Mouse (Mus musculus) lung, adult 2 months (tissue): ENCODE data around the gene Ccdc184.

ENCODE experiments used
- CTCF ChIP-seq: fragments of 200-500 bp; IDR thresholded peaks from 2 replicates; pipeline ENCODE4 v1.5.1; 2011; ENCODE audit warnings: mild to moderate bottlenecking, low read length, control low read depth; ENCODE audit not compliant: insufficient read depth
- POLR2A ChIP-seq: fragments of 200-500 bp; IDR thresholded peaks from 2 replicates; pipeline ENCODE4 v1.6.1; 2011; ENCODE audit warnings: low read depth, mild to moderate bottlenecking, control low read depth, low read length, borderline replicate concordance; ENCODE audit errors: extremely low read depth

- TF ChIP-seq POLR2A (no peak; the same call in 1 of the 2 replicates), CTCF (no peak)
Observed at GRCm38 (mm10) chr15:98180567-98181131, 13.7 kb downstream of the Ccdc184 start.
